ENCODE assay signal across 8 mouse cellular contexts in the genomic region with DNA sequence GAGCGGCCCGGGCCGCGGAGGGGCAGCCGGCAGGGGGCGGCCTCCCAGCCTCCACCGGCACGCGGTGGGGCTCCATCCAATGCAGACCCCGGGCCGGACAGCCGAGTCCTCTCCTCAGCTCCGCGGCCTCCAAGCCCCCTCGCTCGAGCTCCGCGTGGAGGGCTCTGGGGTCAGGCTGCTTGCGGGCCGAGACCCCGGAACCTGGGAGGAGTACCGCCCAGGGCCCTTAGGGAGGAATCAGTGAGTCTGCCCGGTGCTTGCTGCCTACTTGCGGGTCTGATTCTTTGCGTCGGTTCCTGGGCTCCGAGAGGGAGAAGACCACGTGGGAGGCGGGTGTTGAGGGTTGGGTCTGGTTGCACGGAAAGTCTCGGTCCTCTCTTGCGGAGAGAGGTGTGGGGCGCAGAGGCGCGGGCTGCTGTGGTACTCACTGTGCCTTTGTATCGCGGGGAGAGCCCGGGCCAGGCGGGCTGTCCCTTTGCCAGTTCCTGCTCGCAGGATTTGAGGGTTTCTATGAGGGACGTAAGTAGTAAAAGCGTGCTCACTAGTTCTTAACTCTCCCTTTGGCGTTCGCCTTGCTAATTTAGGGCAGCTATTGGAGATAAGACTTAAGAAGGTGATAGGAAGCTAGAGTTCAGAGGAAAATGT. TPM values are rescaled to one million over a fixed set of nuclear protein-coding genes. Genes with fewer than 3 reads are reported as not detected.
DNase-seq lines count a peak whose midpoint lies in the region; ATAC-seq and TF ChIP-seq lines count a peak whose summit lies in the region.

No protein-coding gene starts in this region.

- H3K4me1 ChIP-seq in ES-E14 (ENCODE audit: control insufficient read depth in 2 of 2, insufficient read depth in 2 of 2, low read length in 2 of 2, poor library complexity in 1 of 2): 0 out of 4 replicates have a peak, but pooled peaks cover 0 to 2% of the 10 kb centered on the region in 2 experiments
- peaks cover 12% of the 10 kb centered on the region for H3K4me1 ChIP-seq in forebrain, postnatal 0 days (ENCODE audit: insufficient read depth)
- no peaks in the 10 kb centered on the region for H3K4me1 ChIP-seq in hindbrain, embryonic 11.5 days (replicated peaks; ENCODE audit: control insufficient read depth, insufficient read depth, low read length)
- H3K4me1 ChIP-seq in lung, postnatal 0 days (ENCODE audit: insufficient read depth, low read depth, low read length): peaks cover 11% of the 10 kb centered on the region; the same call in 1 of the 2 replicates

- H3K27me3 ChIP-seq in forebrain, postnatal 0 days (ENCODE audit: insufficient read depth, low read length): no peaks in the 10 kb centered on the region
- no peaks in the 10 kb centered on the region for H3K27me3 ChIP-seq in hindbrain, embryonic 11.5 days (ENCODE audit: control insufficient read depth, insufficient read depth, low read length)
- H3K27me3 ChIP-seq in lung, postnatal 0 days (replicated peaks; ENCODE audit: insufficient read depth, low read length): no peaks in the 10 kb centered on the region

- peak; percentile 39 for TF ChIP-seq CTCF in forebrain, postnatal 0 days (IDR thresholded peaks at IDR 0.05; ENCODE audit: low read depth)
- peak; percentile 51 for TF ChIP-seq CTCF in lung, postnatal 0 days (IDR thresholded peaks at IDR 0.05)

- in situ Hi-C loops in ES-E14 (cut with MboI; ENCODE audit: low sequenced_read_pairs in 2 of 2, unreplicated experiment in 2 of 2): no loop called here

- H3K4me3 ChIP-seq in ES-E14 (ENCODE audit: insufficient read depth in 1 of 2, low read depth in 1 of 2, low read length in 2 of 2, poor library complexity in 1 of 2, severe bottlenecking in 1 of 2): peak overlapping the region; percentile 94 to 99
- peak overlapping the region; percentile 79 for H3K4me3 ChIP-seq in forebrain, postnatal 0 days (ENCODE audit: low read depth, low read length)
- H3K4me3 ChIP-seq in hindbrain, embryonic 11.5 days (ENCODE audit: low read depth, low read length): peak overlapping the region; percentile 79
- peak overlapping the region; percentile 71 for H3K4me3 ChIP-seq in lung, postnatal 0 days (ENCODE audit: low read depth, low read length)

- ATAC-seq in forebrain, postnatal 0 days: peak; percentile 63
- peak; percentile 65; the same call in 1 of the 2 replicates for ATAC-seq in hindbrain, embryonic 11.5 days (ENCODE audit: low FRiP score)
- ATAC-seq in lung, postnatal 0 days: peak; percentile 37

- peak; percentile 68 for DNase-seq in ES-E14 (ENCODE audit: low read depth, low spot score)
- peak; percentile 55 for DNase-seq in cerebellum, adult 11 months
- DNase-seq in forebrain, postnatal 0 days: peak; percentile 79
- DNase-seq in hindbrain, embryonic 11.5 days (ENCODE audit: low spot score): peak; percentile 79
- DNase-seq in layer of hippocampus, postnatal 10 days (ENCODE audit: low spot score in 2 of 2): peak; percentile 69 to 78
- peak; percentile 83 for DNase-seq in lung, postnatal 0 days (ENCODE audit: low spot score)
- peak; percentile 66 for DNase-seq in ovary, postnatal 10 days (ENCODE audit: low spot score)
- peak; percentile 50 to 55 for DNase-seq in thymus, postnatal 10 days (ENCODE audit: low spot score in 2 of 2)

- H3K27ac ChIP-seq in ES-E14 (ENCODE audit: insufficient read depth, low read depth, low read length, poor library complexity, severe bottlenecking): peak overlapping the region; percentile 20; the same call in 1 of the 2 replicates
- H3K27ac ChIP-seq in forebrain, postnatal 0 days (ENCODE audit: low read depth, low read length): peak overlapping the region; percentile 90
- peak overlapping the region; percentile 91 for H3K27ac ChIP-seq in hindbrain, embryonic 11.5 days (ENCODE audit: low read depth, low read length)
- peak overlapping the region; percentile 88 for H3K27ac ChIP-seq in lung, postnatal 0 days (ENCODE audit: low read length)

- H3K9ac ChIP-seq in ES-E14 (ENCODE audit: insufficient read depth, low read depth, low read length, poor library complexity, severe bottlenecking): peak overlapping the region; percentile 81
- peak overlapping the region; percentile 78 for H3K9ac ChIP-seq in forebrain, postnatal 0 days
- H3K9ac ChIP-seq in hindbrain, embryonic 11.5 days (ENCODE audit: low read depth, low read length): peak overlapping the region; percentile 85
- H3K9ac ChIP-seq in lung, postnatal 0 days (replicated peaks; ENCODE audit: low read depth): peak overlapping the region; percentile 62

- peak overlapping the region; percentile 75 for H3K4me2 ChIP-seq in forebrain, postnatal 0 days (ENCODE audit: low read depth)
- H3K4me2 ChIP-seq in hindbrain, embryonic 11.5 days (replicated peaks; ENCODE audit: low read depth, low read length): peak overlapping the region; percentile 77
- H3K4me2 ChIP-seq in lung, postnatal 0 days (replicated peaks; ENCODE audit: low read depth, low read length): peak overlapping the region; percentile 90

- under 1% methylated on average over 39 of the region's 44 CpGs for WGBS in forebrain, postnatal 0 days
- whole genome bisulfite sequencing in hindbrain, embryonic 11.5 days: under 1% methylated on average over 43 of the region's 44 CpGs
- WGBS in lung, postnatal 0 days: 2% methylated on average over 29 of the region's 44 CpGs

- TF ChIP-seq EP300 in lung, postnatal 0 days (IDR thresholded peaks at IDR 0.05): no peak

- no peaks in the 10 kb centered on the region for H3K36me3 ChIP-seq in ES-E14 (ENCODE audit: control insufficient read depth, insufficient read depth, low read length, poor library complexity, severe bottlenecking)
- H3K36me3 ChIP-seq in forebrain, postnatal 0 days (ENCODE audit: insufficient read depth): no peaks in the 10 kb centered on the region
- no peaks in the 10 kb centered on the region for H3K36me3 ChIP-seq in hindbrain, embryonic 11.5 days (ENCODE audit: control insufficient read depth, insufficient read depth, low read length)
- H3K36me3 ChIP-seq in lung, postnatal 0 days (ENCODE audit: insufficient read depth, low read length): no peaks in the 10 kb centered on the region

- H3K9me3 ChIP-seq in ES-E14 (ENCODE audit: control insufficient read depth, insufficient read depth, low read depth, low read length): no peaks in the 10 kb centered on the region
- no peaks in the 10 kb centered on the region for H3K9me3 ChIP-seq in forebrain, postnatal 0 days (ENCODE audit: low read length)
- H3K9me3 ChIP-seq in hindbrain, embryonic 11.5 days (ENCODE audit: control insufficient read depth, low read length): no peaks in the 10 kb centered on the region
- H3K9me3 ChIP-seq in lung, postnatal 0 days (ENCODE audit: low read length): no peaks in the 10 kb centered on the region

TF ChIP-seq in ES-E14, 5 proteins besides CTCF, POLR2A, EP300 and RAD21:
- no peak for TF ChIP-seq ZC3H11A (IDR thresholded peaks at IDR 0.05; ENCODE audit: borderline replicate concordance, low read depth, low read length)
- TF ChIP-seq ZNF384 (IDR thresholded peaks at IDR 0.05; ENCODE audit: low read depth, low read length): no peak
- no peak for TF ChIP-seq MAFK (IDR thresholded peaks at IDR 0.05; ENCODE audit: insufficient read depth, low read depth, low read length)

RNA-seq across cellular contexts. Expression of a gene that starts 12.8 kb away (rescaled TPM):
- total RNA-seq in ES-E14 (2012; rRNA removed): not detected in 2 replicates
- not detected in 2 replicates for total RNA-seq in forebrain, postnatal 0 days (2014; rRNA removed)
- polyA plus RNA-seq in forebrain, postnatal 0 days (2015; fragmentation: Nextera tagmentation; extraction: Ambion mirVana): not detected in 2 replicates
- polyA plus RNA-seq in hindbrain, embryonic 11.5 days (2014; fragmentation: Nextera tagmentation; extraction: Ambion mirVana): not detected in 2 replicates
- not detected for total RNA-seq in layer of hippocampus, postnatal 10 days (2021)
- not detected in 2 replicates for polyA plus RNA-seq in lung, postnatal 0 days (2015; fragmentation: Nextera tagmentation; extraction: Ambion mirVana)

RNA-seq across cellular contexts. Expression of a gene that starts 50.6 kb away (rescaled TPM):
- total RNA-seq in ES-E14 (2012; rRNA removed): 65.3 and 68.0 TPM in 2 replicates
- 162 and 200 TPM in 2 replicates for total RNA-seq in forebrain, postnatal 0 days (2014; rRNA removed)
- 14.7 and 16.5 TPM in 2 replicates for polyA plus RNA-seq in forebrain, postnatal 0 days (2015; fragmentation: Nextera tagmentation; extraction: Ambion mirVana)
- 31.1 and 35.3 TPM in 2 replicates for polyA plus RNA-seq in hindbrain, embryonic 11.5 days (2014; fragmentation: Nextera tagmentation; extraction: Ambion mirVana)
- 100 to 1,000 TPM; 105 to 117 TPM for total RNA-seq in layer of hippocampus, postnatal 10 days (2021)
- 6.5 and 7.9 TPM in 2 replicates for polyA plus RNA-seq in lung, postnatal 0 days (2015; fragmentation: Nextera tagmentation; extraction: Ambion mirVana)

RNA-seq across cellular contexts. Expression of a gene that starts 50.7 kb away (rescaled TPM):
- 36.5 and 38.9 TPM in 2 replicates for total RNA-seq in ES-E14 (2012; rRNA removed)
- 24.8 and 26.1 TPM in 2 replicates for total RNA-seq in forebrain, postnatal 0 days (2014; rRNA removed)
- polyA plus RNA-seq in forebrain, postnatal 0 days (2015; fragmentation: Nextera tagmentation; extraction: Ambion mirVana): 29.0 and 30.1 TPM in 2 replicates
- polyA plus RNA-seq in hindbrain, embryonic 11.5 days (2014; fragmentation: Nextera tagmentation; extraction: Ambion mirVana): 32.7 and 34.7 TPM in 2 replicates
- 10 to 100 TPM; 34.8 to 35.6 TPM for total RNA-seq in layer of hippocampus, postnatal 10 days (2021)
- 14.9 and 15.0 TPM in 2 replicates for polyA plus RNA-seq in lung, postnatal 0 days (2015; fragmentation: Nextera tagmentation; extraction: Ambion mirVana)

Comparison
In these comparisons a context has a peak if more than half of its experiments do, and no peak if none do; other contexts are left out.
1. Peak in every context shown above with its lines: DNase-seq, ATAC-seq, H3K4me3 ChIP-seq and H3K27ac ChIP-seq.
2. H3K27ac ChIP-seq: peak in every context shown above with its lines; median percentile 91 in hindbrain, embryonic 11.5 days; 90 in forebrain, postnatal 0 days; 88 in lung, postnatal 0 days; 20 in ES-E14.